Mouse (Mus musculus) c-Kit-negative CD71-positive TER-119-positive erythroid progenitor cells, embryonic 14.5 days (primary cell): Measurements from ENCODE around the gene Tmed5.
A peak's percentile ranks its signal among the peaks of the same experiment; 100 is the strongest.
"Not testable (repeated sequence)": the region's sequence is repeated elsewhere in the genome, so short reads cannot be mapped to it uniquely, and the experiment has no call there.

Source experiments
- DNase-seq: peaks from one replicate; pipeline ENCODE4 v3.0.0-alpha.2; 2013; ENCODE audit warnings: low read depth, low spot score

The Tmed5 gene

GRCm38 (mm10) chr5:108132441-108133243 is at the start of gene Tmed5, which contains the start of gene Ccdc18:
Gene Tmed5, minus strand, starts transcription at chr5:108132620.
Gene Ccdc18, plus strand, starts transcription at chr5:108132875.
- peak; percentile 97 for DNase-seq

GRCm38 (mm10) chr5:108163695-108164094 is 31.3 kb upstream of the Tmed5 start:
- DNase-seq: peak; percentile 4

- DNase-seq: no peak
Observed at GRCm38 (mm10) chr5:108160796-108161195, 28.4 kb upstream of the Tmed5 start.

GRCm38 (mm10) chr5:108152592-108152991 is 20.2 kb upstream of the Tmed5 start:
- DNase-seq: no peak

GRCm38 (mm10) chr5:108131849-108132440 is 475 bp downstream of the Tmed5 start:
- DNase-seq: peak; percentile 36

GRCm38 (mm10) chr5:108120221-108120900 is 12.1 kb downstream of the Tmed5 start:
- no peak for DNase-seq

- DNase-seq: no peak
Observed at GRCm38 (mm10) chr5:108117693-108118092, 14.7 kb downstream of the Tmed5 start.

GRCm38 (mm10) chr5:108109346-108109745 is 23.1 kb downstream of the Tmed5 start:
- DNase-seq: no peak

GRCm38 (mm10) chr5:108104306-108104705 is 28.1 kb downstream of the Tmed5 start:
- no peak for DNase-seq

- no peak for DNase-seq
Observed at GRCm38 (mm10) chr5:108100196-108100595, 32.2 kb downstream of the Tmed5 start.

GRCm38 (mm10) chr5:108097676-108098075 is 34.7 kb downstream of the Tmed5 start:
- no peak for DNase-seq

GRCm38 (mm10) chr5:108092731-108093130 is 39.7 kb downstream of the Tmed5 start:
- not testable (repeated sequence) for DNase-seq

- no peak for DNase-seq
Observed at GRCm38 (mm10) chr5:108085440-108085839, 47.0 kb downstream of the Tmed5 start.

GRCm38 (mm10) chr5:108082380-108082779 is 50.0 kb downstream of the Tmed5 start:
- DNase-seq: no peak

GRCm38 (mm10) chr5:108079603-108080002 is 52.8 kb downstream of the Tmed5 start:
- DNase-seq: peak; percentile 8

GRCm38 (mm10) chr5:108076833-108077540 is 55.4 kb downstream of the Tmed5 start:
- no peak for DNase-seq

GRCm38 (mm10) chr5:108076241-108076640 is 56.2 kb downstream of the Tmed5 start:
- DNase-seq: no peak

- DNase-seq: no peak
Observed at GRCm38 (mm10) chr5:108072301-108072700, 60.1 kb downstream of the Tmed5 start.

GRCm38 (mm10) chr5:108065465-108066411 is 66.7 kb downstream of the Tmed5 start, which contains the start of gene Mtf2:
Gene Mtf2, plus strand, starts transcription at chr5:108065674.
- peak; percentile 88 for DNase-seq

- DNase-seq: no peak
Observed at GRCm38 (mm10) chr5:108060413-108060812, 72.0 kb downstream of the Tmed5 start.
